Mouse (Mus musculus) left cerebral cortex, adult 18-20 months (tissue): Measurements from ENCODE around the gene Gm6164. TPM values are rescaled to one million over a fixed set of nuclear protein-coding genes. Genes with fewer than 3 reads are reported as not detected.
"Not testable (repeated sequence)": the region's sequence is repeated elsewhere in the genome, so short reads cannot be mapped to it uniquely, and the experiment has no call there.

Experiments
- DNase-seq, 2 experiments: peaks; one replicate each; pipeline ENCODE4 v3.0.0; 2021 to 2022; ENCODE audit warnings: low spot score in 2 of 2, mixed read lengths in 1 of 2
- long read RNA-seq, 2 experiments: library from polyadenylated mRNA; stranded (forward); transcript quantifications; one replicate each; pipeline ENCODE4 v2.0.0; 2021
- total RNA-seq, 2 experiments: library from RNA; stranded (reverse); gene quantifications; 2 replicates each; pipeline ENCODE4 v1.2.3; 2021

Gene Gm6164
- not detected for total RNA-seq
- long read RNA-seq, experiment 1, result 0 reads
- long read RNA-seq, experiment 2, result 0 reads

DNA sequence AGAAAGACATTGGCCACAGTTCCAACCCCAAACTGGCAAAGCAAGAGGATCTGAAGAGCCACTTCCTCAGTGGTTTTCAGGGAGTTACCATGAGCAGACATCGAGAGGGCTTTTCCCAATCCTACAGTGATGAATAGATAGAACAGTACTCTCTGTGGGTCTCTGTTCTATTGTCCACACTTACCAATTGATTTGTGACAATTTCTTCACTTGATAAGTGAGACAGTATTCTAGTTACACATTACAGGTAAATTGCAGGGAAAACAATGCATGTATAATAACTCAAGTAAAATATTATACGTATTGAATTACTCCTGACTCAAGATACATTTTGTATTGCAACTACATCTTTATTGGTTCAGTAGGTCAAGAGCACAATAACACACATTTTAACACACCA lies at the start of gene Gm6164:
Gene Gm6164 (minus strand): TSS at position 101 of the 400 bp plus-strand sequence.
- not testable (repeated sequence) for DNase-seq

DNA sequence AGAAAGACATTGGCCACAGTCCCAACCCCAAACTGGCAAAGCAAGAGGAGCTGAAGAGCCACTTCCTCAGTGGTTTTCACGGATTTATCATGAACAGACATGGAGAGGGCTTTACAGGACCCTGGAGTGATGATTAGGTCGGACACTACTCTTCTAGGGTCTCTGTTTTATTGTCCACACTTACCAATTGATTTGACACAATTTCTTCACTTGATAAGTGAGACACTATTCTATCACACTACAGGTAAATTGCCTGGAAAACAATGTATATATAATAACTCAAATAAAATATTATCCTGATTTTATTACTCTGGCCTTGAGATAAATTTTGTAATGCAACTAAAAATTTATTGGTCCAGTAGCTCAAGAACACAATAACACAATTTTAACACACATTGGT lies 28.3 kb upstream of the Gm6164 start, which contains the start of gene Gm4498:
Gene Gm4498 (minus strand): TSS at position 101 of the 400 bp plus-strand sequence.
- DNase-seq, result not testable (repeated sequence)

DNA sequence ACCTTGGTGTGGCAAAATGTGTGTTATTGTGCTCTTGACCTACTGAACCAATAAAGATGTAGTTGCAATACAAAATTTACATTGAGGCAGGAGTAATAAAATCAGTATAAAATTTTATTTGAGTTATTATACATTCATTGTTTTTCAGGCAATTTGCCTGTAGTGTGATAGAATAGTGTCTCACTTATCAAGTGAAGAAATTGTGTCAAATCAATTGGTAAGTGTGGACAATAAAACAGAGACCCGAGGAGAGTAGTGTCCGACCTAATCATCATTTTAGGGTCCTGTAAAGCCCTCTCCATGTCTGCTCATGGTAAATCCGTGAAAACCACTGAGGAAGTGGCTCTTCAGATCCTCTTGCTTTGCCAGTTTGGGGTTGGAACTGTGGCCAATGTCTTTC lies 12.0 kb downstream of the Gm6164 start, which contains the start of gene Vmn1r95:
Gene Vmn1r95 (plus strand): TSS at position 301 of the 400 bp plus-strand sequence.
- DNase-seq, result not testable (repeated sequence)

DNA sequence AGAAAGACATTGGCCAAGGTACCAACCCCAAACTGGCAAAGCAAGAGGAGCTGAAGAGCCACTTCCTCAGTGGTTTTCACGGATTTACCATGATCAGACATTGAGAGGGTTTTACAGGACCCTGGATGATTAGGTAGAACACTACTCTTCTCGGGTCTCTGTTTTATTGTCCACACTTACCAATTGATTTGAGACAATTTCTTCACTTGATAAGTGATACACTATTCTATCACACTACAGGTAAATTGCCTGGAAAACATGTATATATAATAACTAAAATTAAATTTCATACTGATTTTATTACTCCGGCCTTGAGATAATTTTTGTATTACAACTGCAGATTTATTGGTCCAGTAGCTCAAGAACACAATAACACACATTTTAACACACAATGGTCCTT lies 37.1 kb downstream of the Gm6164 start, which contains the start of gene Vmn1r94:
Gene Vmn1r94 (minus strand): TSS at position 101 of the 400 bp plus-strand sequence.
- DNase-seq, result not testable (repeated sequence)

Other genes with a start within 250 kb of the Gm6164 start
- gene Ceacam20, start 240.2 kb downstream of the Gm6164 start, total RNA-seq, result not detected
- gene Nlrp9b, start 214.1 kb downstream of the Gm6164 start, total RNA-seq, result not detected
- not detected for gene Vmn1r91, start 105.9 kb downstream of the Gm6164 start, total RNA-seq
- not detected for gene Gm16442, start 83.0 kb downstream of the Gm6164 start, total RNA-seq
- gene Vmn1r93, start 66.5 kb downstream of the Gm6164 start, total RNA-seq, result not detected
- not detected for gene Vmn1r94, start 37.2 kb downstream of the Gm6164 start, total RNA-seq
- gene Vmn1r95, start 11.9 kb downstream of the Gm6164 start, total RNA-seq, result not detected
- not detected for gene Gm4498, start 28.2 kb upstream of the Gm6164 start, total RNA-seq
- gene Gm5890, start 57.2 kb upstream of the Gm6164 start, total RNA-seq, result not detected
- gene Gm4133, start 128.5 kb upstream of the Gm6164 start, total RNA-seq, result not detected
- not detected for gene Gm5728, start 169.8 kb upstream of the Gm6164 start, total RNA-seq
- not detected for gene Vmn1r100, start 212.3 kb upstream of the Gm6164 start, total RNA-seq
- gene Vmn1r101, start 237.0 kb upstream of the Gm6164 start, total RNA-seq, result not detected